Comparison of ENCODE assay signal across 14 mouse cellular contexts in the genomic region with DNA sequence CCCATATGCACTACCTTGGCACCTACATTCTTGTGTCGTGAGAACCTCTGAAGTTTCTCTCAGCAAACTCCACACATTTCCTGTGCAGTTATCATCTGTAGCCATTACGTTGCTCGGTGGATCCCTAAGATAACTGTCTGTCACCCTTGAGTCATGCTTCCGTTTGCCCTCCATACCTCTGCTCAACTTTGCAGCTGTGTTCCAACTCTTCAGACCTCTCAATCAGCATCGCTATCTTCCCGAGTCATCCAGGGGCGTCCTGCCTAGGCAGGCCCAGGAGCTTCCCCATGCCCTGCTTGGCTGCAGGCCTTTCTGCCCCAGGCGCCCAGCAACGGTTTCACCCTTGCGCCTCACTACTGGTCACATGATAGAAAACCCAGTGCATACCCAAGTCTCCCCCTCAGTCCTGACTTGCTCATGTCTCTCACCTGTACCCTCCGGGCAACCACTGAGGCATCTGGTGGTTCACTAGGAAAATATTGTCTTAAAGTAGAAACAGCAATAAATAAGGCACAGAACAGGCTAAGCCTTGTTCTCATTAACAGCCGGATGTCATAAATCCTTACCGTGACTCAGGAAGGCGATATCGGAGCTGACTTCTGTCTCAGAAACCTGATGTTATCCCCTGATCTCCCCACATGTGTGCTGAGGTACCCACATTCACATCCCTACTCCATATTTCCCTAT. TPM values are rescaled to one million over a fixed set of nuclear protein-coding genes. Genes with fewer than 3 reads are reported as not detected.
DNase-seq lines count a peak whose midpoint lies in the region; ATAC-seq and TF ChIP-seq lines count a peak whose summit lies in the region.
"Had no signal": no experiment of that assay in that cellular context is flagged by ENCODE, and none has a peak within 500 bp of the region (broad histone marks: within the 10 kb centered on the region; RNA-seq: fewer than 3 reads in every experiment).

No protein-coding gene starts in this region.

- no peaks in the 10 kb centered on the region for H3K36me3 ChIP-seq in C2C12 (ENCODE audit: control insufficient read depth, insufficient read depth)
- H3K36me3 ChIP-seq in limb, embryonic 10.5 days: no peaks in the 10 kb centered on the region
- peaks cover 3% of the 10 kb centered on the region for H3K36me3 ChIP-seq in megakaryocyte, embryonic 14.5 days (replicated peaks; ENCODE audit: low read length)
- no peaks in the 10 kb centered on the region for H3K36me3 ChIP-seq in hindbrain, embryonic 11.5 days (ENCODE audit: control insufficient read depth, insufficient read depth, low read length)

- no peaks in the 10 kb centered on the region for H3K9me3 ChIP-seq in limb, embryonic 10.5 days (replicated peaks)
- no peaks in the 10 kb centered on the region for H3K9me3 ChIP-seq in megakaryocyte, embryonic 14.5 days
- no peaks in the 10 kb centered on the region for H3K9me3 ChIP-seq in hindbrain, embryonic 11.5 days (ENCODE audit: control insufficient read depth, low read length)

- TF ChIP-seq CTCF in C2C12 (IDR thresholded peaks at IDR 0.05; ENCODE audit: control insufficient read depth, insufficient read depth, insufficient read length): no peak
- TF ChIP-seq CTCF in bone marrow macrophage, adult 2 months (IDR thresholded peaks at IDR 0.05; ENCODE audit: low read depth, low read length): no peak

- no peak overlapping the region for H3K4me2 ChIP-seq in hindbrain, embryonic 11.5 days (replicated peaks; ENCODE audit: low read depth, low read length)

- peaks cover 6% of the 10 kb centered on the region for H3K79me3 ChIP-seq in C2C12 (ENCODE audit: low read depth)

- intact Hi-C loops in left cerebral cortex, postnatal 36 days (cut with DNase I): no loop called here

- peak overlapping the region; percentile 36 for H3ac ChIP-seq in C2C12 (ENCODE audit: control insufficient read depth, insufficient read length, low read depth)

- peak overlapping the region; percentile 87 for H3K27ac ChIP-seq in bone marrow macrophage, adult 2 months (ENCODE audit: insufficient read depth, low read depth, low read length)
- H3K27ac ChIP-seq in limb, embryonic 10.5 days: peak overlapping the region; percentile 79
- no peak overlapping the region for H3K27ac ChIP-seq in hindbrain, embryonic 11.5 days (ENCODE audit: low read depth, low read length)

- H3K79me2 ChIP-seq in C2C12 (ENCODE audit: control insufficient read depth, insufficient read depth): peaks cover 29% of the 10 kb centered on the region

- peak; percentile 54 for DNase-seq in limb, embryonic 10.5 days (ENCODE audit: low spot score)
- no peak for DNase-seq in left cerebral cortex, postnatal 36 days (ENCODE audit: low spot score in 2 of 2)
- no peak for DNase-seq in adrenal gland, postnatal 25 days
- DNase-seq in cerebellum, postnatal 10 days: no peak
- no peak for DNase-seq in hindbrain, embryonic 11.5 days (ENCODE audit: low spot score)
- DNase-seq: cerebellum, adult 9-11 months; kidney, postnatal 36 days; left cerebral cortex, postnatal 4 days had no signal

- TF ChIP-seq POLR2A in bone marrow macrophage, adult 2 months (IDR thresholded peaks at IDR 0.05; ENCODE audit: borderline replicate concordance, low read depth, low read length): no peak

- ATAC-seq in hindbrain, embryonic 11.5 days (ENCODE audit: low FRiP score): no peak

- H3K4me3 ChIP-seq in C2C12 (ENCODE audit: insufficient read depth, poor library complexity, severe bottlenecking): no peak overlapping the region
- H3K4me3 ChIP-seq in bone marrow macrophage, adult 2 months (ENCODE audit: insufficient read depth, low read length): peak overlapping the region; percentile 54
- H3K4me3 ChIP-seq in limb, embryonic 10.5 days: 0 out of 2 replicates have a peak overlapping the region, but pooled peaks have one; percentile 0
- H3K4me3 ChIP-seq in megakaryocyte, embryonic 14.5 days (replicated peaks): peak overlapping the region; percentile 76
- H3K4me3 ChIP-seq in hindbrain, embryonic 11.5 days (ENCODE audit: low read depth, low read length): no peak overlapping the region

- 60% methylated on average over 15 of the region's 15 CpGs for WGBS in limb, embryonic 10.5 days
- WGBS in hindbrain, embryonic 11.5 days: 84% methylated on average over 15 of the region's 15 CpGs

- H3K4me1 ChIP-seq in bone marrow macrophage, adult 2 months (ENCODE audit: control insufficient read depth, insufficient read depth, low read length): peaks cover 55% of the 10 kb centered on the region
- H3K4me1 ChIP-seq in limb, embryonic 10.5 days: peaks cover 37% of the 10 kb centered on the region
- H3K4me1 ChIP-seq in megakaryocyte, embryonic 14.5 days: peaks cover 78% of the 10 kb centered on the region
- H3K4me1 ChIP-seq in hindbrain, embryonic 11.5 days (replicated peaks; ENCODE audit: control insufficient read depth, insufficient read depth, low read length): no peaks in the 10 kb centered on the region; the same call in 1 of the 2 replicates

- no peaks in the 10 kb centered on the region for H3K27me3 ChIP-seq in C2C12 (ENCODE audit: control insufficient read depth, insufficient read depth, insufficient read length)
- H3K27me3 ChIP-seq in limb, embryonic 10.5 days (ENCODE audit: low read depth, poor library complexity, severe bottlenecking): no peaks in the 10 kb centered on the region
- H3K27me3 ChIP-seq in megakaryocyte, embryonic 14.5 days (replicated peaks): no peaks in the 10 kb centered on the region
- no peaks in the 10 kb centered on the region for H3K27me3 ChIP-seq in hindbrain, embryonic 11.5 days (ENCODE audit: control insufficient read depth, insufficient read depth, low read length)

- H3K9ac ChIP-seq in hindbrain, embryonic 11.5 days (ENCODE audit: low read depth, low read length): no peak overlapping the region

TF ChIP-seq in C2C12, 6 proteins besides CTCF, POLR2A, EP300 and RAD21:
- TF ChIP-seq MYOG (IDR thresholded peaks at IDR 0.05; ENCODE audit: control insufficient read depth, extremely low read depth, insufficient read length) (no peak), FOSL1 (IDR thresholded peaks at IDR 0.05; ENCODE audit: insufficient read depth, low read length, poor library complexity, severe bottlenecking) (no peak), MYOD1 (IDR thresholded peaks at IDR 0.05; ENCODE audit: control insufficient read depth, insufficient read length, low read depth) (peak; percentile 55), MAX (IDR thresholded peaks at IDR 0.05) (no peak), CEBPB (IDR thresholded peaks at IDR 0.05; ENCODE audit: low read depth) (no peak), USF1 (IDR thresholded peaks at IDR 0.05; ENCODE audit: low read depth) (peak; percentile 64)

RNA-seq across cellular contexts. Expression of a gene that starts 4.8 kb away (rescaled TPM):
- polyA plus RNA-seq in C2C12 (2012; fragmentation: generic; extraction: Trizol): 21.8 TPM
- polyA plus RNA-seq in bone marrow macrophage, adult 2 months (2012; ENCODE audit: insufficient read depth, insufficient read length, missing spikeins): 35.8 and 36.5 TPM in 2 replicates
- 28.3 and 29.0 TPM in 2 replicates for polyA plus RNA-seq in limb, embryonic 10.5 days (2016; fragmentation: Nextera tagmentation; extraction: Ambion mirVana)
- polyA plus RNA-seq in megakaryocyte, embryonic 14.5 days (2012; ENCODE audit: insufficient read depth, low replicate concordance): 42.3 and 58.9 TPM in 2 replicates
- 10 to 100 TPM; 39.6 to 51.1 TPM for total RNA-seq in left cerebral cortex, postnatal 36 days (2021)
- total RNA-seq in adrenal gland, postnatal 25 days (2021): 26.6 and 29.1 TPM in 2 replicates
- polyA plus RNA-seq in hindbrain, embryonic 11.5 days (2014; fragmentation: Nextera tagmentation; extraction: Ambion mirVana): 18.4 and 21.3 TPM in 2 replicates

RNA-seq across cellular contexts. Expression of a gene that starts 24.6 kb away (rescaled TPM):
- polyA plus RNA-seq in C2C12 (2012; fragmentation: generic; extraction: Trizol): 82.2 TPM
- 50.1 and 51.4 TPM in 2 replicates for polyA plus RNA-seq in bone marrow macrophage, adult 2 months (2012; ENCODE audit: insufficient read depth, insufficient read length, missing spikeins)
- 3.6 and 4.0 TPM in 2 replicates for polyA plus RNA-seq in limb, embryonic 10.5 days (2016; fragmentation: Nextera tagmentation; extraction: Ambion mirVana)
- polyA plus RNA-seq in megakaryocyte, embryonic 14.5 days (2012; ENCODE audit: insufficient read depth, low replicate concordance): 9.0 and 25.3 TPM in 2 replicates
- under 1 TPM; 0.42 to 0.77 TPM for total RNA-seq in left cerebral cortex, postnatal 36 days (2021)
- 0.21 TPM in 1 of 2 replicates, not detected in the other for total RNA-seq in adrenal gland, postnatal 25 days (2021)
- polyA plus RNA-seq in hindbrain, embryonic 11.5 days (2014; fragmentation: Nextera tagmentation; extraction: Ambion mirVana): 2.4 and 3.5 TPM in 2 replicates

RNA-seq across cellular contexts. Expression of a gene that starts 45.6 kb away (rescaled TPM):
- not detected for polyA plus RNA-seq in C2C12 (2012; fragmentation: generic; extraction: Trizol)
- not detected in 2 replicates for polyA plus RNA-seq in bone marrow macrophage, adult 2 months (2012; ENCODE audit: insufficient read depth, insufficient read length, missing spikeins)
- not detected in 2 replicates for polyA plus RNA-seq in limb, embryonic 10.5 days (2016; fragmentation: Nextera tagmentation; extraction: Ambion mirVana)
- polyA plus RNA-seq in megakaryocyte, embryonic 14.5 days (2012; ENCODE audit: insufficient read depth, low replicate concordance): not detected in 2 replicates
- not detected for total RNA-seq in left cerebral cortex, postnatal 36 days (2021)
- total RNA-seq in adrenal gland, postnatal 25 days (2021): not detected in 2 replicates
- not detected in 2 replicates for polyA plus RNA-seq in hindbrain, embryonic 11.5 days (2014; fragmentation: Nextera tagmentation; extraction: Ambion mirVana)
- total RNA-seq: adrenal gland, adult 18-20 months; gastrocnemius, adult 18-20 months; heart, postnatal 25 days; left cerebral cortex, postnatal 4 days had no signal

RNA-seq across cellular contexts. Expression of a gene that starts 57.5 kb away (rescaled TPM):
- 0.33 TPM for polyA plus RNA-seq in C2C12 (2012; fragmentation: generic; extraction: Trizol)
- not detected in 2 replicates for polyA plus RNA-seq in bone marrow macrophage, adult 2 months (2012; ENCODE audit: insufficient read depth, insufficient read length, missing spikeins)
- not detected in 2 replicates for polyA plus RNA-seq in limb, embryonic 10.5 days (2016; fragmentation: Nextera tagmentation; extraction: Ambion mirVana)
- polyA plus RNA-seq in megakaryocyte, embryonic 14.5 days (2012; ENCODE audit: insufficient read depth, low replicate concordance): 0.28 TPM in 1 of 2 replicates, not detected in the other
- under 1 TPM; 0.42 to 0.72 TPM for total RNA-seq in left cerebral cortex, postnatal 36 days (2021)
- not detected in 2 replicates for total RNA-seq in adrenal gland, postnatal 25 days (2021)
- polyA plus RNA-seq in hindbrain, embryonic 11.5 days (2014; fragmentation: Nextera tagmentation; extraction: Ambion mirVana): not detected in 2 replicates
- total RNA-seq: adrenal gland, adult 18-20 months; gastrocnemius, adult 18-20 months; heart, postnatal 25 days; left cerebral cortex, postnatal 4 days had no signal

Comparison
In these comparisons a context has a peak if more than half of its experiments do, and no peak if none do; other contexts are left out.
1. H3K4me3 ChIP-seq: peak in bone marrow macrophage, adult 2 months (single experiment), limb, embryonic 10.5 days (single experiment) and megakaryocyte, embryonic 14.5 days (single experiment); none in C2C12 (single experiment) and hindbrain, embryonic 11.5 days (single experiment).